Mouse (Mus musculus) stomach, postnatal 0 days (tissue): ENCODE results near the gene Irf6.

ENCODE experiments used
- CTCF ChIP-seq: IDR thresholded peaks from 2 replicates; pipeline ENCODE4 v1.5.1; 2016; ENCODE audit warnings: antibody characterized with exemption, low read depth, mild to moderate bottlenecking, moderate library complexity
- EP300 ChIP-seq: optimal IDR thresholded peaks from 2 replicates; pipeline ENCODE3; 2016; ENCODE audit warnings: antibody characterized with exemption

DNA sequence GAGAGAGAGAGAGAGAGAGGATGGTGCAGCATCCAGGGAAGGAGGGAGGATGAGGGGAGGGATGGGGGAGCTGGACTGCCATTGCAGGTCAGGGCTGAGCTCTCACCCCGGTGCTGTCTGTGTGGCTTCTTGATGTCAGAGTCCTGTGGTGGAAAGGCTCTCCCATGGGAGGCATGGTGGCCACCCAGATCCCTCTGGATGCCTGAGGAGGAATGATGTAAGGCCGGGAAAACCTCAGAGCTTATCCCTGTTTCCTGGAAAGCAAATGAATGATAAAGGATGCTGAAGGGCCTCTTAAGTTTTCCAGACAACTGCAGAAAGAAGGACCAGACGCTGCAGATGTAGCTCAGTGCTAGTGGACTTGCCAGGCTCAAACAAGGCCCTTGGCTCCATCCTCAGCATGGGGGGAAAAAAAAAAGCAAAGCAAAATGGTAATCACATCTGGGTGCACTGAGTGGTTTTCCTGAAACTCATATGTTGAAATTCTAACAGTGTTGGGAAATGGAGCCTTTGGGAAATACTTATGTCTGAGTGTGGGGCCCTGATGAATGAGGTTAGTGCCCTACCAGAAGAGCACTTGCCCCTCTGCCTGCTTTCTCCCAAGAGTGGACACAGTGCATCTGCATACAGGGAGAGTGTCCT lies 42.4 kb downstream of the Irf6 start:
- no peak for TF ChIP-seq CTCF
- TF ChIP-seq EP300, result no peak
